Mouse (Mus musculus) heart, embryonic 11.5 days (tissue): ENCODE data around the gene Tcf21. TPM values are rescaled to one million over a fixed set of nuclear protein-coding genes. Genes with fewer than 3 reads are reported as not detected.

ENCODE experiments used
- ATAC-seq: fragments of 200-750 bp; cut with Nextera tagmentation; replicated peaks from 2 replicates; pipeline ENCODE4 v1.8.0; 2017; ENCODE audit warnings: moderate library complexity; ENCODE audit not compliant: insufficient number of reproducible peaks, low FRiP score, low TSS enrichment
- H3K27ac ChIP-seq: fragments of 300-500 bp; sonication (generic); 2 replicates; pipeline ENCODE4 v1.5.1; 2014; ENCODE audit warnings: mild to moderate bottlenecking, low read depth, low read length
- H3K27me3 ChIP-seq: fragments of 300-500 bp; sonication (generic); 2 replicates; pipeline ENCODE4 v1.6.1; 2014; ENCODE audit warnings: mild to moderate bottlenecking, low read length, mixed read lengths; ENCODE audit not compliant: control insufficient read depth, insufficient read depth
- H3K36me3 ChIP-seq: fragments of 300-500 bp; sonication (generic); 2 replicates; pipeline ENCODE4 v1.6.1; 2014; ENCODE audit warnings: mild to moderate bottlenecking, low read length, moderate library complexity, mixed read lengths; ENCODE audit not compliant: control insufficient read depth, insufficient read depth
- H3K4me1 ChIP-seq: fragments of 300-500 bp; sonication (generic); 2 replicates; pipeline ENCODE4 v1.6.1; 2014; ENCODE audit warnings: low read length; ENCODE audit not compliant: control insufficient read depth, insufficient read depth
- H3K4me2 ChIP-seq: fragments of 300-500 bp; sonication (generic); 2 replicates; pipeline ENCODE4 v1.6.1; 2014; ENCODE audit warnings: mild to moderate bottlenecking, moderate library complexity
- H3K4me3 ChIP-seq: fragments of 300-500 bp; sonication (generic); 2 replicates; pipeline ENCODE4 v1.5.1; 2014; ENCODE audit warnings: low read depth, low read length
- H3K9ac ChIP-seq: fragments of 300-500 bp; sonication (generic); 2 replicates; pipeline ENCODE4 v1.6.1; 2014; ENCODE audit warnings: mild to moderate bottlenecking, low read depth, low read length, moderate library complexity
- H3K9me3 ChIP-seq: fragments of 300-500 bp; sonication (generic); replicated peaks from 2 replicates; pipeline ENCODE4 v1.6.1; 2016; ENCODE audit warnings: low read length; ENCODE audit not compliant: control insufficient read depth
- WGBS: fragments of 180-500 bp; shearing (Covaris S2); extraction: QIAGEN DNeasy Blood & Tissue Kit; methylation state at CpG from one replicate; pipeline ENCODE4 v1.1.7; 2014; ENCODE audit not compliant: insufficient replicate concordance; 5-methylcytosine and 5-hydroxymethylcytosine counted together
- polyA plus RNA-seq: library from polyadenylated mRNA; unstranded; fragments of >200 nt; fragmentation: Nextera tagmentation; extraction: Ambion mirVana; gene quantifications from 2 replicates; pipeline ENCODE4 v1.2.1, GENCODE M21; 2014

Tcf21 gene
- polyA plus RNA-seq, 1 experiment from 2014 or later: 84.8 TPM

DNA sequence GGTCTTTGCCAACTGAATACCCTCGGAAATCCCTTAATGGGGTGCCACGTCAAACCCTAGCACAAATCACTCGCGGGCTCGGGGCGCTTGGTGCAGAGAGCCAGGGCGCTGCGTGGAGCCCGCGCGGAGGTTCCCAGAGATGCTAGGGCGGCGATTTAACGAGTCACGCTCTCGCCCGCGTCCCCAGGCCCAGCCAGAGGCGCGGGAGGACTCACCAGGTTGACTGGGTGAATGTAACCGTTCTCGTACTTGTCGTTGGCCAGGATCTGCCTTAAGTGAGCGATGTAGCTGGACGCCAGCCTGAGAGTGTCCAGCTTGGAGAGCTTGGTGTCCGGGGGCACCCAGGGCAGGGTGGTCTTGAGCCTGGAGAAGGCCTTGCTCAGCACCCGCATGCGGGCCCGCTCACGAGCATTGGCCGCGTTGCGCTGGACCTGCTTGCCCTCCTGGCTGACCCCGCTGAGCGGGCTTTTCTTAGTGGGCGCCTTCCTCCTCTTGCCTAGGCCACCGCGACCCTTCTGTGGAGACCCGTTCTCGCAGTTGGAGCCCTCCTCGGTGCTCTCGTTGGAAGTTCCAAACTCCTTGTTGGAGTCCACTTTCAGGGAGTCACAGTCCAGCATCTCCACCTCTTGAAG is 619 bp downstream of the Tcf21 start:
- peaks cover 38% of the 10 kb centered on the region for H3K27me3 ChIP-seq
- ATAC-seq: no peak
- H3K4me2 ChIP-seq: peak overlapping the region; percentile 77
- H3K4me3 ChIP-seq: peak overlapping the region; percentile 60
- WGBS: 1% methylated on average over 42 of the region's 42 CpGs
- H3K27ac ChIP-seq: peak overlapping the region; percentile 91
- peak overlapping the region; percentile 78 for H3K9ac ChIP-seq
- no peaks in the 10 kb centered on the region for H3K9me3 ChIP-seq
- peaks cover 10% of the 10 kb centered on the region; the same call in 1 of the 2 replicates for H3K4me1 ChIP-seq
- no peaks in the 10 kb centered on the region for H3K36me3 ChIP-seq

DNA sequence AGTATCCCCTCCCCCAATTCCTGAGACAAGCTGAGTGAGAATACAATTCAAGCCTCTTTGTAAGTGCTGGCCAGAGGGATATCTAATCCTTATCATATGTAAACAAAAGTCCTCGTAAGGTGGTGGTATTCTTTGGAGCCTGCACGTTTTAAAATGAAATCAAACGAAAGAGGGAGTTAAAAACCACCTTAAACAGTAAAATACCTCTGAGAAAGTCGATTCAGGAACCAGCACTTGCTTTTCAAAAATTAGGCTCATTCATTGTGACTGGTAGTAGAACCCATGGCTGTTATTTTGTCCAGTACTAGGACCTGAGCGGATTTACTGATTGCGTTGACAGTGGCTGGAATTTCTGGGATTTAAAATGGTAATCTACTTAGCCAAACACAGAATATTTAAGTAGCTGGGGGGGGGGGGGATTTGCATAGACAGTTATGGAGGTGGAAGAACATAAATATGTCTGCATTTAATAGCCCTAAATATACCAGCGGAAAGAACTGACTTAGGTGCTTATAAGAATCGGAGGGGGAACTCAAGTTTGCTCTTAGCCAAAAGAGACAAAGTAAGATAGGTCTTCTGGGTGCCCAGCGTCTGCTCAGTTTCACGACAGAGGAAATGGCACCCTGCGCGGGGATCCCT is 1.3 kb downstream of the Tcf21 start:
- Histone ChIP-seq H3K27me3 (peaks cover 41% of the 10 kb centered on the region), H3K9ac (peak overlapping the region; percentile 78), H3K27ac (peak overlapping the region; percentile 91), H3K9me3 (no peaks in the 10 kb centered on the region), H3K36me3 (no peaks in the 10 kb centered on the region), H3K4me2 (peak overlapping the region; percentile 77), H3K4me3 (peak overlapping the region; percentile 60), H3K4me1 (peaks cover 10% of the 10 kb centered on the region; the same call in 1 of the 2 replicates)
- no peak for ATAC-seq
- under 1% methylated on average over 12 of the region's 12 CpGs for WGBS

DNA sequence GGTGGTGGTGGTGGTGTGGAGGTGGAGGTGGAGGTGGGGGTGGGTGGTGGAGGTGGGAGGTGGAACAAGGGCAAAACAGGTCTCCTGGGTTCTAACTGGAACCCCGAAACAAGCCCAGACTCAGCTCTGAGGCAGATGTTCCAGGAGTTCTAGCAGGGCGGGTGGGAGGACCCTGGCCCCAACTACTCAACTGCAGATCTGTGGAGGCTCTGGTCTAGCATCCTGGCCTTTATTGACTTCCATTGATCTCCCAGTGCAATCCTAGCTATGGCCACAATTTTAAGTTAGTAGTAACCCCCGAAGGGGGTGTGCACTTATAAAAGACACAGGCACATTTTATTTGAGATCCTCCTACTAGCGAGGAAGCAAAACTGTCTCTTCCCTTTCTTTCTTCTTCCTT is 2.0 kb downstream of the Tcf21 start:
- no peak for ATAC-seq

DNA sequence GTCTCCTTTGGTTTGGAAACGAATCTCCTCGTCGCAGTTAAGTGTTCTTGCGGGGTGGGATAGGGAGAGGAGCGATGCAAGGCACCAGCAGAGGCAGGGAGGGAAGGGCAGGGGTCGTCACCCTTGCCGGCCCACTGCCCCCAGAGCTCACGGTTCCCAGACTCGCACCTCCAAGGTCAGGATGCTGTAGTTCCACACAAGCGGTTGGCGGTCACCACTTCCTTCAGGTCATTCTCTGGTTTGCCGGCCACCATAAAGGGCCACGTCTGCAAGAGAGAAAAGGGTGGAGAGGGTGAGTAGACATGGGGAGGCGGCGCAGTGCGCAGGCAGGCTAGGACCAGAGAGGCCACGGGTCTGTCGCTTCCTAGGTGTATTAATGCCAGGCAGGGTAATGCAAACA is 2.4 kb downstream of the Tcf21 start:
- Histone ChIP-seq H3K4me1 (peaks cover 10% of the 10 kb centered on the region; the same call in 1 of the 2 replicates), H3K9ac (peak overlapping the region; percentile 69), H3K36me3 (no peaks in the 10 kb centered on the region), H3K27ac (peak overlapping the region; percentile 62), H3K9me3 (no peaks in the 10 kb centered on the region), H3K27me3 (peaks cover 43% of the 10 kb centered on the region), H3K4me2 (peak overlapping the region; percentile 48), H3K4me3 (peak overlapping the region; percentile 39)
- 2% methylated on average over 18 of the region's 18 CpGs for WGBS
- no peak for ATAC-seq

More for the DNA sequence above, 2.0 kb downstream of the Tcf21 start:
- 5% methylated on average over 4 of the region's 4 CpGs for WGBS
- H3K4me1 ChIP-seq: peaks cover 10% of the 10 kb centered on the region; the same call in 1 of the 2 replicates
- H3K27ac ChIP-seq: peak overlapping the region; percentile 62
- no peaks in the 10 kb centered on the region for H3K9me3 ChIP-seq
- H3K27me3 ChIP-seq: peaks cover 45% of the 10 kb centered on the region
- peak overlapping the region; percentile 69 for H3K9ac ChIP-seq
- peak overlapping the region; percentile 39 for H3K4me3 ChIP-seq
- H3K36me3 ChIP-seq: no peaks in the 10 kb centered on the region
- H3K4me2 ChIP-seq: peak overlapping the region; percentile 48

DNA sequence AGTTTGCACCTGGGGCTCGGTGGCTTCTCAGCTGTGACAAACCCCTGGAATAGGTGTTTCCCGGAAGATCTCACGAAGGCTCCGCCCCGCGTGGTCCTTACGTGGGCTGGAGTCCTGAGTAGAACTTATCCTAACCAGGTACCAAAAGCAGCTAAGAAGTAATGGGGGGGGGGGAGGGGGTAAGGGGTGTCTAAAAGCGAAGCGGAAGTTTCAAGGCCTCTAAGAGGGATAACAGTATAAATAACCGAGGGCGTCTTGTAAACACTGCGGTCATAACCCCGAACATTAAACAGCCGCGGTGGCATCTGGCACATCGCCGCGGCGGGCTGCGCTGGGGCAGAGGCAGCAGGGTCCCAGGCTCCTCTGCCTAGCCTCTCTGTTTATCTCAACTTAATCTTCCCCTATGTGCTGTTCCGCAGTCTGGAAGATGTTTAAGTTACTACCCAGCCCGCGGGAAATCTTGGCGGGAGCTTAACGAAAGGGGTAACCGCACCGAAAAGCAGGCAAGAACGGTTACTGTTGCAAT is 3.7 kb downstream of the Tcf21 start:
- Histone ChIP-seq H3K9ac (peak overlapping the region; percentile 44; the same call in 1 of the 2 replicates), H3K27ac (peak overlapping the region; percentile 58), H3K9me3 (no peaks in the 10 kb centered on the region), H3K36me3 (no peaks in the 10 kb centered on the region), H3K27me3 (peaks cover 49% of the 10 kb centered on the region), H3K4me1 (peaks cover 14% of the 10 kb centered on the region; the same call in 1 of the 2 replicates), H3K4me3 (peak overlapping the region; percentile 35), H3K4me2 (peak overlapping the region; percentile 65)
- 1% methylated on average over 28 of the region's 28 CpGs for WGBS
- ATAC-seq: no peak

DNA sequence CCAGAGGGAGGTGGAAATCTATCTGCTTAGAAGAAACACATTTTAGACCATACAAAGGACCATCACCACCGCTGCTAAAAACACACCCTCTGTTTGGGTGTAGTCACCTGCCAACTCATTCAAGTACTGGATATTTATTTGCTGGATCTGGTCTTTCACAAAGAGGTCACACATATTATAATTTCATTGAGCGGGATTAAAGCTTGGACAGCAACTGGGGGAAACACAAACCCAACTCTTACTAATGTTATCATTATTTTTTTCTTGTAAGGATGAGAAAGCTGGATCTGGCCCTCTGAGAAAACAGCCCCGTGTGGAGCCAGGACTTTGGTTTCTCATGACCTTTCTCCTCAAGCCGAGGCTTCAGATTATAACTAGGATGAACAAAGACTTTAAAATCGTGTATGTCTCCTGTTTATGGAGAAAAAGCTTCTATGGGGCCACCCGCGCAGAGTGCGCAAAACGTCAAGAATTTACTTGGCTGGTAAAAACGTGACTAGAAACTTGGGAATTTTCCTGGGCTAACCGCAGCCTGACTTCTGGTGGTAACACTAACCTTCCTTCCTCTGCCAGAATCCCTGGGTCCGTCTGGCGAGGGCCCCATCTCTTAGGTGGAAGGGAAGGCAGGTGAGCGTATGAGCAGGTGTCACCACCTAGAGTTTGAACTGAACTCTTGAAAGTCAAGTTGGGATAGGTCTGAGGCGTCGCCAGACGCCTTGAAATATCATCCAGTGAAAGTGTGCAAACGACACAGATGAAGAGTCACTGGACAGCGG is 4.3 kb downstream of the Tcf21 start:
- Histone ChIP-seq H3K9ac (peak overlapping the region; percentile 44; the same call in 1 of the 2 replicates), H3K4me2 (peak overlapping the region; percentile 65), H3K9me3 (no peaks in the 10 kb centered on the region), H3K36me3 (no peaks in the 10 kb centered on the region), H3K27me3 (peaks cover 47% of the 10 kb centered on the region), H3K4me3 (peak overlapping the region; percentile 35), H3K4me1 (peaks cover 14% of the 10 kb centered on the region; the same call in 1 of the 2 replicates), H3K27ac (peak overlapping the region; percentile 58)
- ATAC-seq: no peak
- 9% methylated on average over 19 of the region's 19 CpGs for WGBS

DNA sequence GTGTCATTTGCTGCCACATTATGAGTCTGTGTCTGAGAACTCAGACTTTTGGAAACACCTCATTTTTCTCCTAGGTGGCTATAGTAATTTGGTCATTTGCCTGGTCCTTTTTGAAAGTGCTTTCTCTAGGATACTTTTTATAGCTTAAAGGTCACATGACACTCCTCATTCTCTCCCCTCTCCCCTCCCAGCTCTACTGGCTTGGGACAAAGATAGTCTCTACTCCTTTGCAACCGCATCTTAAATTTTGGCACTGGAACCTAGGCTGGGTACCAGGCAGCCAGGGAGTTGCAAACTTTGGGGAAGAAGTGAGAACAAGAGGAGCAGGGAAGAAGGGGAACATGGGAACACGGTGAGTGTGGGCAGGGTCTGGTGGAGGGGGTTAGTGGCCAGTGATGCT is 5.2 kb downstream of the Tcf21 start:
- no peaks in the 10 kb centered on the region for H3K9me3 ChIP-seq
- H3K4me3 ChIP-seq: peak overlapping the region; percentile 8; the same call in 1 of the 2 replicates
- 4% methylated on average over 2 of the region's 2 CpGs for WGBS
- no peak overlapping the region for H3K9ac ChIP-seq
- no peak for ATAC-seq
- peaks cover 46% of the 10 kb centered on the region for H3K27me3 ChIP-seq
- peaks cover 14% of the 10 kb centered on the region; the same call in 1 of the 2 replicates for H3K4me1 ChIP-seq
- peak overlapping the region; percentile 31 for H3K4me2 ChIP-seq
- H3K27ac ChIP-seq: no peak overlapping the region; the same call in 1 of the 2 replicates
- H3K36me3 ChIP-seq: no peaks in the 10 kb centered on the region

DNA sequence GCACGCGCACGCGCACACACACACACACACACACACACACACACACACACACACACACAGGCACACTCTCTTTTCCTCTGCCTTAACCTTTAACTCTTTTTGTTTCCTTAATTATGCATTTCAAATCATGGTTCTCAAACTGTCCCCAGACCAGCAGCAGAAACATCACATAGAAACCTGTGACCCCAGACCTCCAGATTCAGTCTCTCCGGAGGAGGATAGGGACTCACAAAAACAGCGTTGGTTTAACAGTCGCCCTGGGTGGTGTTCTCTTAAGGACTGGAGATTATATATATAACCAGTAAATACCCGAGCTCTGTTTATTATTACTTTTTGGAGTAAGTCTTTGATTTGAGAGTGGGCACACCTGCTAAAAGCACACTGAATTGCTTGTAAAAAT is 5.7 kb downstream of the Tcf21 start:
- H3K36me3 ChIP-seq: no peaks in the 10 kb centered on the region
- no peak for ATAC-seq
- H3K9ac ChIP-seq: no peak overlapping the region
- H3K4me3 ChIP-seq: peak overlapping the region; percentile 37
- peaks cover 11% of the 10 kb centered on the region; the same call in 1 of the 2 replicates for H3K4me1 ChIP-seq
- no peaks in the 10 kb centered on the region for H3K9me3 ChIP-seq
- peaks cover 42% of the 10 kb centered on the region for H3K27me3 ChIP-seq
- H3K27ac ChIP-seq: no peak overlapping the region
- 0% methylated on average over 4 of the region's 8 CpGs for WGBS
- peak overlapping the region; percentile 73 for H3K4me2 ChIP-seq
